Mouse (Mus musculus): ENCODE measurements around the gene Stk16.

GRCm38 (mm10) chr1:75250498-75250897, 39.9 kb downstream of the Stk16 start:
- TF ChIP-seq GATA1 (IDR thresholded peaks at IDR 0.05; ENCODE audit: low read length): no peak
- TF ChIP-seq TAL1 (IDR thresholded peaks at IDR 0.05; ENCODE audit: low read length): no peak
